ENCODE assay signal across 20 mouse cellular contexts in the genomic region with DNA sequence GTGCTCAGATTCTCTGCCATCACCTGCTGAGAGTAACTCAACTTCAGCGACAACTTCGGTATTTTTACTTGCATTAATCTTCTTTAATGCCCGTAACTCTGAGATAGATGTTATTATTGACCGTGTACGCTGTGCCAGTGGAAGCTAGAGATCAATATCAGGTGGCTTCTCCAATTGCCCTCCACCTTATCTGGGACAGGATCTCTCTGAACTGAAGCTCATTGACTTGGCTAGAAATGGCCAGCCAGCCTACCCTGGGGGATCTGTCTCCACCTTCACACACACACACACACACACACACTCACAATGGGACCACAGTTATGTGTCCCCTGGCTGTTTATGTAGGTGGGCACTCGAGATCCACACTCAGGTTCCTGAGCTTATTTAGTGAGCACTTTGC. TPM values are rescaled to one million over a fixed set of nuclear protein-coding genes. Genes with fewer than 3 reads are reported as not detected.
DNase-seq lines count a peak whose midpoint lies in the region; ATAC-seq lines count a peak whose summit lies in the region.
"Had no signal": no experiment of that assay in that cellular context is flagged by ENCODE, and none has a peak within 500 bp of the region (broad histone marks: within the 10 kb centered on the region; RNA-seq: fewer than 3 reads in every experiment).

No protein-coding gene starts in this region.

- WGBS in heart, embryonic 10.5 days = 81% methylated on average over 6 of the region's 6 CpGs
- 71% methylated on average over 6 of the region's 6 CpGs for WGBS in heart, embryonic 16.5 days
- whole genome bisulfite sequencing in heart, embryonic 11.5 days (ENCODE audit: insufficient replicate concordance) = 77% methylated on average over 6 of the region's 6 CpGs
- WGBS in liver, embryonic 12.5 days (ENCODE audit: insufficient replicate concordance) = 58% methylated on average over 6 of the region's 6 CpGs
- WGBS in embryonic facial prominence, embryonic 13.5 days = 73% methylated on average over 6 of the region's 6 CpGs

- H3K4me1 ChIP-seq in heart, embryonic 10.5 days = peaks cover 16% of the 10 kb centered on the region
- H3K4me1 ChIP-seq in heart, embryonic 16.5 days (ENCODE audit: control insufficient read depth, insufficient read depth, low read length) = peaks cover 9% of the 10 kb centered on the region
- H3K4me1 ChIP-seq in heart, embryonic 11.5 days (ENCODE audit: control insufficient read depth, insufficient read depth, low read length) = no peaks in the 10 kb centered on the region
- peaks cover 13% of the 10 kb centered on the region for H3K4me1 ChIP-seq in liver, embryonic 12.5 days
- peaks cover 21% of the 10 kb centered on the region; the same call in 1 of the 2 replicates for H3K4me1 ChIP-seq in embryonic facial prominence, embryonic 13.5 days

- no peak for DNase-seq in heart, embryonic 10.5 days (ENCODE audit: low spot score)
- no peak for DNase-seq in heart, postnatal 36 days
- no peak for DNase-seq in liver
- DNase-seq in adrenal gland, postnatal 4 days (ENCODE audit: low spot score in 2 of 2) = no peak
- DNase-seq: retina, postnatal 1 day; right cerebral cortex, postnatal 14 days had no signal

- no peak overlapping the region for H3K9ac ChIP-seq in heart, embryonic 16.5 days (ENCODE audit: low read length)
- no peak overlapping the region for H3K9ac ChIP-seq in heart, embryonic 11.5 days (ENCODE audit: low read depth, low read length)
- no peak overlapping the region for H3K9ac ChIP-seq in liver, embryonic 12.5 days
- no peak overlapping the region for H3K9ac ChIP-seq in embryonic facial prominence, embryonic 13.5 days
- H3K9ac ChIP-seq: limb, embryonic 12.5 days; liver, embryonic 14.5 days; midbrain, embryonic 15.5 days; neural tube, embryonic 15.5 days had no signal

- no peaks in the 10 kb centered on the region for H3K9me3 ChIP-seq in heart, embryonic 10.5 days
- H3K9me3 ChIP-seq in heart, embryonic 16.5 days (replicated peaks; ENCODE audit: control insufficient read depth, low read length) = no peaks in the 10 kb centered on the region
- no peaks in the 10 kb centered on the region for H3K9me3 ChIP-seq in heart, embryonic 11.5 days (replicated peaks; ENCODE audit: control insufficient read depth, low read length)
- no peaks in the 10 kb centered on the region for H3K9me3 ChIP-seq in liver, embryonic 12.5 days (replicated peaks)
- no peaks in the 10 kb centered on the region for H3K9me3 ChIP-seq in embryonic facial prominence, embryonic 13.5 days
- H3K9me3 ChIP-seq: limb, embryonic 12.5 days; midbrain, embryonic 10.5 days; midbrain, embryonic 15.5 days; neural tube, embryonic 15.5 days had no signal

- H3K27ac ChIP-seq in heart, embryonic 10.5 days = 0 out of 2 replicates have a peak overlapping the region, but pooled peaks have one; percentile 1
- peak overlapping the region; percentile 52; the same call in 1 of the 2 replicates for H3K27ac ChIP-seq in heart, embryonic 16.5 days (ENCODE audit: low read length)
- no peak overlapping the region for H3K27ac ChIP-seq in heart, embryonic 11.5 days (ENCODE audit: low read depth, low read length)
- peak overlapping the region; percentile 48; the same call in 1 of the 2 replicates for H3K27ac ChIP-seq in liver, embryonic 12.5 days
- 0 out of 2 replicates have a peak overlapping the region, but pooled peaks have one; percentile 22 for H3K27ac ChIP-seq in embryonic facial prominence, embryonic 13.5 days
- H3K27ac ChIP-seq: layer of hippocampus, adult 2 months; left cerebral cortex, adult 2 months; liver, embryonic 14.5 days; midbrain, embryonic 10.5 days; midbrain, embryonic 15.5 days; neural tube, embryonic 15.5 days had no signal

- H3K4me2 ChIP-seq in heart, embryonic 16.5 days (ENCODE audit: low read depth, low read length) = peak overlapping the region; percentile 18; the same call in 1 of the 2 replicates
- no peak overlapping the region for H3K4me2 ChIP-seq in heart, embryonic 11.5 days
- no peak overlapping the region for H3K4me2 ChIP-seq in liver, embryonic 12.5 days
- no peak overlapping the region for H3K4me2 ChIP-seq in embryonic facial prominence, embryonic 13.5 days
- H3K4me2 ChIP-seq: limb, embryonic 12.5 days; midbrain, embryonic 15.5 days; neural tube, embryonic 15.5 days had no signal

- intact Hi-C loops in heart, postnatal 36 days (cut with DNase I) = loop anchor here (5.0 kb wide), 1 partner anchor 45 kb away; no protein-coding TSS in a partner anchor

- H3K27me3 ChIP-seq in heart, embryonic 10.5 days (ENCODE audit: insufficient read depth, poor library complexity, severe bottlenecking) = no peaks in the 10 kb centered on the region
- H3K27me3 ChIP-seq in heart, embryonic 16.5 days (ENCODE audit: control insufficient read depth, insufficient read depth, low read length) = no peaks in the 10 kb centered on the region
- H3K27me3 ChIP-seq in heart, embryonic 11.5 days (ENCODE audit: control insufficient read depth, insufficient read depth, low read length) = no peaks in the 10 kb centered on the region
- no peaks in the 10 kb centered on the region for H3K27me3 ChIP-seq in liver, embryonic 12.5 days (replicated peaks)
- H3K27me3 ChIP-seq in embryonic facial prominence, embryonic 13.5 days = no peaks in the 10 kb centered on the region
- H3K27me3 ChIP-seq: limb, embryonic 12.5 days; midbrain, embryonic 15.5 days; neural tube, embryonic 15.5 days had no signal

- H3K4me3 ChIP-seq in heart, embryonic 10.5 days = no peak overlapping the region
- H3K4me3 ChIP-seq in heart, embryonic 16.5 days (ENCODE audit: low read length) = no peak overlapping the region
- H3K4me3 ChIP-seq in heart, embryonic 11.5 days (ENCODE audit: low read depth, low read length) = no peak overlapping the region
- H3K4me3 ChIP-seq in liver, embryonic 12.5 days = no peak overlapping the region
- no peak overlapping the region for H3K4me3 ChIP-seq in embryonic facial prominence, embryonic 13.5 days
- H3K4me3 ChIP-seq: layer of hippocampus, adult 2 months; left cerebral cortex, adult 2 months; limb, embryonic 12.5 days; midbrain, embryonic 10.5 days; midbrain, embryonic 15.5 days; neural tube, embryonic 15.5 days had no signal

- H3K36me3 ChIP-seq in heart, embryonic 10.5 days = no peaks in the 10 kb centered on the region
- H3K36me3 ChIP-seq in heart, embryonic 16.5 days (ENCODE audit: control insufficient read depth, insufficient read depth) = no peaks in the 10 kb centered on the region
- H3K36me3 ChIP-seq in heart, embryonic 11.5 days (ENCODE audit: control insufficient read depth, insufficient read depth, low read length) = no peaks in the 10 kb centered on the region
- H3K36me3 ChIP-seq in liver, embryonic 12.5 days = no peaks in the 10 kb centered on the region
- 0 out of 2 replicates have a peak, but pooled peaks cover 4% of the 10 kb centered on the region for H3K36me3 ChIP-seq in embryonic facial prominence, embryonic 13.5 days
- H3K36me3 ChIP-seq: limb, embryonic 12.5 days; midbrain, embryonic 15.5 days; neural tube, embryonic 15.5 days had no signal

- no peak for ATAC-seq in heart, embryonic 16.5 days (replicated peaks; ENCODE audit: extremely low read depth, insufficient read depth, low FRiP score)
- ATAC-seq in heart, embryonic 11.5 days (replicated peaks; ENCODE audit: insufficient number of reproducible peaks, low FRiP score, low TSS enrichment) = no peak
- no peak for ATAC-seq in liver, embryonic 12.5 days
- no peak for ATAC-seq in embryonic facial prominence, embryonic 13.5 days (ENCODE audit: insufficient number of reproducible peaks, insufficient read depth, low FRiP score, low TSS enrichment, low read depth)
- ATAC-seq: CD4-positive, CD25-positive, alpha-beta regulatory T cell, adult 4 months; forebrain, embryonic 14.5 days; hindbrain, embryonic 16.5 days; midbrain, embryonic 15.5 days had no signal

RNA-seq across cellular contexts. Expression of a gene that starts 16.7 kb away (rescaled TPM):
- polyA plus RNA-seq in heart, embryonic 10.5 days (2016; fragmentation: Nextera tagmentation; extraction: Ambion mirVana) = 8.4 and 11.3 TPM in 2 replicates
- total RNA-seq in heart, postnatal 36 days (2021) = 10 to 100 TPM; 10.6 to 11.9 TPM
- polyA plus RNA-seq in heart, embryonic 16.5 days (2015; fragmentation: Nextera tagmentation; extraction: Ambion mirVana) = 9.4 and 11.0 TPM in 2 replicates
- 6.6 and 8.3 TPM in 2 replicates for polyA plus RNA-seq in heart, embryonic 11.5 days (2014; fragmentation: Nextera tagmentation; extraction: Ambion mirVana)
- 8.5 and 8.6 TPM in 2 replicates for polyA plus RNA-seq in liver, embryonic 12.5 days (2016; fragmentation: Nextera tagmentation; extraction: Ambion mirVana)
- 25.7 and 25.9 TPM in 2 replicates for polyA plus RNA-seq in embryonic facial prominence, embryonic 13.5 days (2015; fragmentation: Nextera tagmentation; extraction: Ambion mirVana)
- total RNA-seq in adrenal gland, postnatal 4 days (2021) = 10 to 100 TPM; 36.7 to 39.9 TPM
